Mouse (Mus musculus): Measurements from ENCODE around the gene Gtf2h5.

The Gtf2h5 gene

GRCm38 (mm10) chr17:6079287-6080122, at the start of gene Gtf2h5, which contains the start of gene Serac1:
Gene Gtf2h5, plus strand, starts transcription at chr17:6079786.
Gene Serac1, minus strand, starts transcription at chr17:6079741.
- peak; percentile 98 for DNase-seq (ENCODE audit: low read depth, low spot score)

- no peak for DNase-seq (ENCODE audit: low read depth, low spot score)
These were observed 43.9 kb upstream of the Gtf2h5 start for GRCm38 (mm10) chr17:6035661-6036060.

- DNase-seq (ENCODE audit: low read depth, low spot score), result no peak
These were observed 43.1 kb upstream of the Gtf2h5 start for GRCm38 (mm10) chr17:6036458-6036857.

- no peak for DNase-seq (ENCODE audit: low read depth, low spot score)
These were observed 42.7 kb upstream of the Gtf2h5 start for GRCm38 (mm10) chr17:6036872-6037271.

- no peak for DNase-seq (ENCODE audit: low read depth, low spot score)
These were observed 42.1 kb upstream of the Gtf2h5 start for GRCm38 (mm10) chr17:6037507-6037906.

GRCm38 (mm10) chr17:6052801-6053200, 26.8 kb upstream of the Gtf2h5 start:
- DNase-seq (ENCODE audit: low read depth, low spot score), result no peak

- DNase-seq (ENCODE audit: low read depth, low spot score), result peak; percentile 82
These were observed 24.6 kb upstream of the Gtf2h5 start for GRCm38 (mm10) chr17:6054934-6055355.

GRCm38 (mm10) chr17:6062793-6063192, 16.8 kb upstream of the Gtf2h5 start:
- DNase-seq (ENCODE audit: low read depth, low spot score), result no peak

GRCm38 (mm10) chr17:6063532-6063931, 16.1 kb upstream of the Gtf2h5 start:
- DNase-seq (ENCODE audit: low read depth, low spot score), result no peak

- DNase-seq (ENCODE audit: low read depth, low spot score), result no peak
These were observed 13.6 kb upstream of the Gtf2h5 start for GRCm38 (mm10) chr17:6066021-6066420.

- no peak for DNase-seq (ENCODE audit: low read depth, low spot score)
These were observed 12.0 kb upstream of the Gtf2h5 start for GRCm38 (mm10) chr17:6067613-6068012.

GRCm38 (mm10) chr17:6069866-6070265, 9.7 kb upstream of the Gtf2h5 start:
- DNase-seq (ENCODE audit: low read depth, low spot score), result no peak

GRCm38 (mm10) chr17:6073405-6073804, 6.2 kb upstream of the Gtf2h5 start:
- DNase-seq (ENCODE audit: low read depth, low spot score), result no peak

GRCm38 (mm10) chr17:6083323-6083890, 3.8 kb downstream of the Gtf2h5 start:
- DNase-seq (ENCODE audit: low read depth, low spot score), result peak; percentile 41

- no peak for DNase-seq (ENCODE audit: low read depth, low spot score)
These were observed 12.0 kb downstream of the Gtf2h5 start for GRCm38 (mm10) chr17:6091604-6092003.

GRCm38 (mm10) chr17:6095579-6095978, 16.0 kb downstream of the Gtf2h5 start:
- no peak for DNase-seq (ENCODE audit: low read depth, low spot score)

GRCm38 (mm10) chr17:6097884-6098283, 18.3 kb downstream of the Gtf2h5 start:
- peak; percentile 81 for DNase-seq (ENCODE audit: low read depth, low spot score)

GRCm38 (mm10) chr17:6102287-6102686, 22.7 kb downstream of the Gtf2h5 start:
- DNase-seq (ENCODE audit: low read depth, low spot score), result peak; percentile 77

GRCm38 (mm10) chr17:6103566-6103965, 24.0 kb downstream of the Gtf2h5 start:
- no peak for DNase-seq (ENCODE audit: low read depth, low spot score)

- peak; percentile 96 for DNase-seq (ENCODE audit: low read depth, low spot score)
These were observed 26.9 kb downstream of the Gtf2h5 start, which contains the start of gene Tulp4 for GRCm38 (mm10) chr17:6106361-6107014. Gene Tulp4, plus strand, starts transcription at chr17:6106437.

- DNase-seq (ENCODE audit: low read depth, low spot score), result peak; percentile 73
These were observed 27.5 kb downstream of the Gtf2h5 start for GRCm38 (mm10) chr17:6107015-6107601.

GRCm38 (mm10) chr17:6108175-6108574, 28.6 kb downstream of the Gtf2h5 start:
- DNase-seq (ENCODE audit: low read depth, low spot score), result no peak

All from brain, adult 2 months (tissue).